Comparison of ENCODE assay signal across 8 mouse cellular contexts in genomic region chr2:32452441-32452971, GRCm38 (mm10). TPM values are rescaled to one million over a fixed set of nuclear protein-coding genes. Genes with fewer than 3 reads are reported as not detected.
DNase-seq lines count a peak whose midpoint lies in the region; ATAC-seq and TF ChIP-seq lines count a peak whose summit lies in the region.

No protein-coding gene starts in this region.

- no peaks in the 10 kb centered on the region for H3K9me3 ChIP-seq in ES-Bruce4 (replicated peaks; ENCODE audit: control insufficient read depth, insufficient read depth, low read length, poor library complexity, severe bottlenecking)
- no peaks in the 10 kb centered on the region for H3K9me3 ChIP-seq in embryonic facial prominence, embryonic 12.5 days
- no peaks in the 10 kb centered on the region for H3K9me3 ChIP-seq in intestine, embryonic 15.5 days
- H3K9me3 ChIP-seq in midbrain, embryonic 12.5 days, result no peaks in the 10 kb centered on the region

- DNase-seq in kidney, adult 2 months, result no peak
- DNase-seq in kidney, adult 18-20 months, result no peak
- DNase-seq in Muller cell, postnatal 12 days (ENCODE audit: inconsistent ontology term), result no peak

- no peaks in the 10 kb centered on the region for H3K36me3 ChIP-seq in kidney, adult 2 months (ENCODE audit: control insufficient read depth, insufficient read depth, low read length)
- H3K36me3 ChIP-seq in ES-Bruce4 (ENCODE audit: control insufficient read depth, insufficient read depth, low read length, poor library complexity, severe bottlenecking), result no peaks in the 10 kb centered on the region
- peaks cover 12% of the 10 kb centered on the region; the same call in 1 of the 2 replicates for H3K36me3 ChIP-seq in embryonic facial prominence, embryonic 12.5 days
- peaks cover 4% of the 10 kb centered on the region; the same call in 1 of the 2 replicates for H3K36me3 ChIP-seq in intestine, embryonic 15.5 days
- H3K36me3 ChIP-seq in midbrain, embryonic 12.5 days, result peaks cover 16% of the 10 kb centered on the region; the same call in 1 of the 2 replicates

- no peak for TF ChIP-seq EP300 in ES-Bruce4 (IDR thresholded peaks at IDR 0.05; ENCODE audit: insufficient read depth, low read depth, low read length)

- TF ChIP-seq POLR2A in kidney, adult 2 months (IDR thresholded peaks at IDR 0.05; ENCODE audit: low read depth, low read length), result no peak
- no peak for TF ChIP-seq POLR2A in ES-Bruce4 (IDR thresholded peaks at IDR 0.05; ENCODE audit: insufficient read depth, low read length)

- TF ChIP-seq CTCF in kidney, adult 2 months (conservative IDR thresholded peaks at IDR 0.05; ENCODE audit: insufficient read depth, insufficient read length, low read depth, low read length), result no peak
- no peak for TF ChIP-seq CTCF in ES-Bruce4 (IDR thresholded peaks at IDR 0.05; ENCODE audit: low read depth, low read length)

- no peak for ATAC-seq in embryonic facial prominence, embryonic 12.5 days (ENCODE audit: insufficient number of reproducible peaks, insufficient read depth, low FRiP score, low TSS enrichment)
- ATAC-seq in intestine, embryonic 15.5 days, result no peak
- ATAC-seq in midbrain, embryonic 12.5 days (ENCODE audit: low FRiP score, low read depth), result 0 out of 2 replicates have a peak, but pooled peaks have one; percentile 1
- ATAC-seq in CD4-positive, CD25-positive, alpha-beta regulatory T cell, adult 4 months, result no peak

- H3K9ac ChIP-seq in ES-Bruce4 (ENCODE audit: low read depth, poor library complexity, severe bottlenecking), result peak overlapping the region; percentile 22
- H3K9ac ChIP-seq in embryonic facial prominence, embryonic 12.5 days, result no peak overlapping the region
- H3K9ac ChIP-seq in intestine, embryonic 15.5 days, result 0 out of 2 replicates have a peak overlapping the region, but pooled peaks have one; percentile 19
- H3K9ac ChIP-seq in midbrain, embryonic 12.5 days (replicated peaks), result no peak overlapping the region

- 91% methylated on average over 16 of the region's 16 CpGs for WGBS in kidney, adult 2 months
- 94% methylated on average over 16 of the region's 16 CpGs for WGBS in embryonic facial prominence, embryonic 12.5 days
- WGBS in intestine, embryonic 15.5 days, result 93% methylated on average over 16 of the region's 16 CpGs
- WGBS in midbrain, embryonic 12.5 days, result 95% methylated on average over 16 of the region's 16 CpGs

- peak overlapping the region; percentile 35 for H3K4me3 ChIP-seq in kidney, adult 2 months (ENCODE audit: insufficient read depth, low read depth, low read length)
- peak overlapping the region; percentile 55 for H3K4me3 ChIP-seq in ES-Bruce4 (ENCODE audit: low read depth, low read length)
- H3K4me3 ChIP-seq in embryonic facial prominence, embryonic 12.5 days, result peak overlapping the region; percentile 80
- peak overlapping the region; percentile 18 for H3K4me3 ChIP-seq in intestine, embryonic 15.5 days (replicated peaks)
- peak overlapping the region; percentile 82 for H3K4me3 ChIP-seq in midbrain, embryonic 12.5 days

- H3K27ac ChIP-seq in kidney, adult 2 months (ENCODE audit: insufficient read depth, low read depth, low read length), result peak overlapping the region; percentile 78
- no peak overlapping the region for H3K27ac ChIP-seq in ES-Bruce4 (ENCODE audit: insufficient read depth, low read length)
- H3K27ac ChIP-seq in embryonic facial prominence, embryonic 12.5 days, result peak overlapping the region; percentile 69
- H3K27ac ChIP-seq in intestine, embryonic 15.5 days, result peak overlapping the region; percentile 41; the same call in 1 of the 2 replicates
- H3K27ac ChIP-seq in midbrain, embryonic 12.5 days (replicated peaks), result no peak overlapping the region; the same call in 1 of the 2 replicates

- H3K27me3 ChIP-seq in kidney, adult 2 months (replicated peaks; ENCODE audit: control insufficient read depth, insufficient read depth, low read length), result no peaks in the 10 kb centered on the region
- H3K27me3 ChIP-seq in ES-Bruce4 (ENCODE audit: control insufficient read depth, insufficient read depth, low read length, poor library complexity, severe bottlenecking), result 0 out of 2 replicates have a peak, but pooled peaks cover 2% of the 10 kb centered on the region
- H3K27me3 ChIP-seq in embryonic facial prominence, embryonic 12.5 days, result no peaks in the 10 kb centered on the region
- no peaks in the 10 kb centered on the region for H3K27me3 ChIP-seq in intestine, embryonic 15.5 days (replicated peaks)
- H3K27me3 ChIP-seq in midbrain, embryonic 12.5 days, result no peaks in the 10 kb centered on the region

- peak overlapping the region; percentile 83 for H3K4me2 ChIP-seq in embryonic facial prominence, embryonic 12.5 days (replicated peaks)
- H3K4me2 ChIP-seq in intestine, embryonic 15.5 days (replicated peaks), result peak overlapping the region; percentile 53
- peak overlapping the region; percentile 80 for H3K4me2 ChIP-seq in midbrain, embryonic 12.5 days (replicated peaks)

- H3K4me1 ChIP-seq in kidney, adult 2 months (ENCODE audit: control insufficient read depth, insufficient read depth, low read length), result peaks cover 19% of the 10 kb centered on the region
- H3K4me1 ChIP-seq in ES-Bruce4 (ENCODE audit: control insufficient read depth, insufficient read depth, low read length), result no peaks in the 10 kb centered on the region
- peaks cover 18% of the 10 kb centered on the region for H3K4me1 ChIP-seq in embryonic facial prominence, embryonic 12.5 days
- H3K4me1 ChIP-seq in intestine, embryonic 15.5 days (replicated peaks), result peaks cover 26% of the 10 kb centered on the region
- peaks cover 35% of the 10 kb centered on the region for H3K4me1 ChIP-seq in midbrain, embryonic 12.5 days

RNA-seq across cellular contexts. Expression of gene Slc25a25, which starts 1.3 kb away (rescaled TPM):
- 25.3 and 30.6 TPM in 2 replicates for polyA plus RNA-seq in kidney, adult 2 months (2012; rRNA removed)
- polyA plus RNA-seq in ES-Bruce4 (2011; ENCODE audit: insufficient read depth, insufficient read length, low read depth, missing spikeins), result 12.8 and 16.5 TPM in 2 replicates
- polyA plus RNA-seq in embryonic facial prominence, embryonic 12.5 days (2016; fragmentation: Nextera tagmentation; extraction: Ambion mirVana), result 30.2 and 31.5 TPM in 2 replicates
- polyA plus RNA-seq in intestine, embryonic 15.5 days (2015; fragmentation: Nextera tagmentation; extraction: Ambion mirVana), result 20.0 and 20.1 TPM in 2 replicates
- 40.0 TPM in 2 replicates for polyA plus RNA-seq in midbrain, embryonic 12.5 days (2016; fragmentation: Nextera tagmentation; extraction: Ambion mirVana)
- polyA plus RNA-seq in CD4-positive, CD25-positive, alpha-beta regulatory T cell, adult 4 months (2017; shearing (Covaris generic)), result 1 to 10 TPM; 4.7 to 6.7 TPM

RNA-seq across cellular contexts. Expression of gene Naif1, which starts 2.2 kb away (rescaled TPM):
- 4.8 and 5.2 TPM in 2 replicates for polyA plus RNA-seq in kidney, adult 2 months (2012; rRNA removed)
- polyA plus RNA-seq in ES-Bruce4 (2011; ENCODE audit: insufficient read depth, insufficient read length, low read depth, missing spikeins), result 3.0 and 3.6 TPM in 2 replicates
- polyA plus RNA-seq in embryonic facial prominence, embryonic 12.5 days (2016; fragmentation: Nextera tagmentation; extraction: Ambion mirVana), result 6.1 and 6.3 TPM in 2 replicates
- polyA plus RNA-seq in intestine, embryonic 15.5 days (2015; fragmentation: Nextera tagmentation; extraction: Ambion mirVana), result 4.7 and 5.0 TPM in 2 replicates
- polyA plus RNA-seq in midbrain, embryonic 12.5 days (2016; fragmentation: Nextera tagmentation; extraction: Ambion mirVana), result 5.2 and 6.4 TPM in 2 replicates
- 1 to 10 TPM; 5.5 to 7.1 TPM for polyA plus RNA-seq in CD4-positive, CD25-positive, alpha-beta regulatory T cell, adult 4 months (2017; shearing (Covaris generic))

RNA-seq across cellular contexts. Expression of gene Ptges2, which starts 56.8 kb away (rescaled TPM):
- 69.7 and 80.6 TPM in 2 replicates for polyA plus RNA-seq in kidney, adult 2 months (2012; rRNA removed)
- polyA plus RNA-seq in ES-Bruce4 (2011; ENCODE audit: insufficient read depth, insufficient read length, low read depth, missing spikeins), result 18.1 and 22.2 TPM in 2 replicates
- 36.1 and 36.9 TPM in 2 replicates for polyA plus RNA-seq in embryonic facial prominence, embryonic 12.5 days (2016; fragmentation: Nextera tagmentation; extraction: Ambion mirVana)
- polyA plus RNA-seq in intestine, embryonic 15.5 days (2015; fragmentation: Nextera tagmentation; extraction: Ambion mirVana), result 43.5 and 48.2 TPM in 2 replicates
- polyA plus RNA-seq in midbrain, embryonic 12.5 days (2016; fragmentation: Nextera tagmentation; extraction: Ambion mirVana), result 27.2 and 28.6 TPM in 2 replicates
- under 1 TPM; 0.34 to 0.50 TPM for polyA plus RNA-seq in CD4-positive, CD25-positive, alpha-beta regulatory T cell, adult 4 months (2017; shearing (Covaris generic))

Comparison
In these comparisons a context has a peak if more than half of its experiments do, and no peak if none do; other contexts are left out.
1. H3K27ac ChIP-seq: peak in kidney, adult 2 months (single experiment), embryonic facial prominence, embryonic 12.5 days (single experiment) and intestine, embryonic 15.5 days (single experiment); none in ES-Bruce4 (single experiment) and midbrain, embryonic 12.5 days (single experiment).
2. H3K4me3 ChIP-seq: peak in every context shown above with its lines; median percentile 82 in midbrain, embryonic 12.5 days; 80 in embryonic facial prominence, embryonic 12.5 days; 55 in ES-Bruce4; 35 in kidney, adult 2 months; 18 in intestine, embryonic 15.5 days.
3. H3K9ac ChIP-seq: peak in ES-Bruce4 (single experiment) and intestine, embryonic 15.5 days (single experiment); none in embryonic facial prominence, embryonic 12.5 days (single experiment) and midbrain, embryonic 12.5 days (single experiment).
4. RNA of gene Ptges2, which starts 56.8 kb away (polyA plus RNA-seq): 69.7 to 80.6 TPM in kidney, adult 2 months, 43.5 to 48.2 TPM in intestine, embryonic 15.5 days, 36.1 to 36.9 TPM in embryonic facial prominence, embryonic 12.5 days, 27.2 to 28.6 TPM in midbrain, embryonic 12.5 days and 18.1 to 22.2 TPM in ES-Bruce4; 0.34 to 0.50 TPM in CD4-positive, CD25-positive, alpha-beta regulatory T cell, adult 4 months; every median in the first group is over 10 times any median in the second.
5. Peak in every context shown above with its lines, with median percentiles within 50 percentile points of each other: H3K4me2 ChIP-seq.